Mouse (Mus musculus) liver, embryonic 15.5 days (tissue): Measurements from ENCODE around the gene Serp2. TPM values are rescaled to one million over a fixed set of nuclear protein-coding genes. Genes with fewer than 3 reads are reported as not detected.

Source experiments
- ATAC-seq: fragments of 200-750 bp; cut with Nextera tagmentation; 2 replicates; pipeline ENCODE4 v1.8.0; 2017; ENCODE audit warnings: moderate number of reproducible peaks, mild to moderate bottlenecking, moderate library complexity; ENCODE audit not compliant: insufficient read depth
- H3K27ac ChIP-seq: fragments of 300-500 bp; sonication (generic); replicated peaks from 2 replicates; pipeline ENCODE4 v1.5.1; 2015; ENCODE audit warnings: mild to moderate bottlenecking, inconsistent platforms
- H3K27me3 ChIP-seq: fragments of 300-500 bp; sonication (generic); 2 replicates; pipeline ENCODE4 v1.6.1; 2015; ENCODE audit warnings: mild to moderate bottlenecking, inconsistent platforms
- H3K36me3 ChIP-seq: fragments of 300-500 bp; sonication (generic); replicated peaks from 2 replicates; pipeline ENCODE4 v1.6.1; 2015; ENCODE audit warnings: moderate library complexity, mild to moderate bottlenecking, inconsistent platforms
- H3K4me1 ChIP-seq: fragments of 300-500 bp; sonication (generic); replicated peaks from 2 replicates; pipeline ENCODE4 v1.6.1; 2015; ENCODE audit warnings: inconsistent platforms
- H3K4me2 ChIP-seq: fragments of 300-500 bp; sonication (generic); 2 replicates; pipeline ENCODE4 v1.6.1; 2015; ENCODE audit warnings: moderate library complexity, mild to moderate bottlenecking, inconsistent platforms
- H3K4me3 ChIP-seq: fragments of 300-500 bp; sonication (generic); replicated peaks from 2 replicates; pipeline ENCODE4 v1.5.1; 2015; ENCODE audit warnings: mild to moderate bottlenecking, inconsistent platforms
- H3K9ac ChIP-seq: fragments of 300-500 bp; sonication (generic); 2 replicates; pipeline ENCODE4 v1.6.1; 2015; ENCODE audit warnings: moderate library complexity, mild to moderate bottlenecking, inconsistent platforms
- H3K9me3 ChIP-seq: fragments of 300-500 bp; sonication (generic); replicated peaks from 2 replicates; pipeline ENCODE4 v1.6.1; 2016; ENCODE audit warnings: inconsistent platforms
- WGBS: fragments of 180-500 bp; shearing (Covaris S2); methylation state at CpG from one replicate; pipeline ENCODE4 v1.1.7; 2015; ENCODE audit warnings: mixed read lengths; ENCODE audit not compliant: insufficient replicate concordance; 5-methylcytosine and 5-hydroxymethylcytosine counted together
- polyA plus RNA-seq: library from polyadenylated mRNA; unstranded; fragments of >200 nt; fragmentation: Nextera tagmentation; extraction: Ambion mirVana; gene quantifications from 2 replicates; pipeline ENCODE4 v1.2.1, GENCODE M21; 2015

Gene Serp2
- polyA plus RNA-seq, 1 experiment from 2014 or later, result 0.83 TPM

- H3K9me3 ChIP-seq, result no peaks in the 10 kb centered on the region
- no peak overlapping the region for H3K27ac ChIP-seq
- H3K4me1 ChIP-seq, result no peaks in the 10 kb centered on the region
- no peak overlapping the region for H3K4me2 ChIP-seq
- 65% methylated on average over 18 of the region's 18 CpGs for WGBS
- no peaks in the 10 kb centered on the region for H3K36me3 ChIP-seq
- no peak overlapping the region for H3K9ac ChIP-seq
- no peak overlapping the region for H3K4me3 ChIP-seq
- no peak for ATAC-seq
- no peaks in the 10 kb centered on the region for H3K27me3 ChIP-seq
These were observed 68.3 kb downstream of the Serp2 start for GRCm38 (mm10) chr14:76488101-76489044.

GRCm38 (mm10) chr14:76487609-76488008, 69.1 kb downstream of the Serp2 start:
- Histone ChIP-seq H3K9me3 (no peaks in the 10 kb centered on the region), H3K27ac (no peak overlapping the region), H3K27me3 (no peaks in the 10 kb centered on the region), H3K4me3 (no peak overlapping the region), H3K36me3 (no peaks in the 10 kb centered on the region), H3K9ac (no peak overlapping the region), H3K4me1 (no peaks in the 10 kb centered on the region), H3K4me2 (no peak overlapping the region)
- 74% methylated on average over 16 of the region's 16 CpGs for WGBS
- no peak for ATAC-seq

- Histone ChIP-seq H3K4me2 (no peak overlapping the region), H3K9me3 (no peaks in the 10 kb centered on the region), H3K4me3 (no peak overlapping the region), H3K36me3 (no peaks in the 10 kb centered on the region), H3K27me3 (no peaks in the 10 kb centered on the region), H3K27ac (no peak overlapping the region), H3K9ac (no peak overlapping the region), H3K4me1 (no peaks in the 10 kb centered on the region; the same call in 1 of the 2 replicates)
- WGBS, result 87% methylated on average over 1 of the region's 1 CpGs
- no peak for ATAC-seq
These were observed 73.0 kb downstream of the Serp2 start for GRCm38 (mm10) chr14:76483701-76484100.

Other genes starting within 250 kb of the Serp2 start
- gene Tsc22d1, start 141.9 kb downstream of the Serp2 start, polyA plus RNA-seq, result 96.2 and 116 TPM in 2 replicates